Mouse (Mus musculus) kidney, postnatal 36 days (tissue): ENCODE measurements at regions not wholly inside any gene's neighbourhood (a gene's known extent, or its start where the extent isn't known, plus 50 kb on each side); places are given as distances from the start of the nearest gene placed in this dataset.

ENCODE experiments used
- DNase-seq, 2 experiments: peaks; one replicate each; pipeline ENCODE4 v3.0.0; 2021 to 2022; ENCODE audit warnings: mixed read lengths in 2 of 2

DNA sequence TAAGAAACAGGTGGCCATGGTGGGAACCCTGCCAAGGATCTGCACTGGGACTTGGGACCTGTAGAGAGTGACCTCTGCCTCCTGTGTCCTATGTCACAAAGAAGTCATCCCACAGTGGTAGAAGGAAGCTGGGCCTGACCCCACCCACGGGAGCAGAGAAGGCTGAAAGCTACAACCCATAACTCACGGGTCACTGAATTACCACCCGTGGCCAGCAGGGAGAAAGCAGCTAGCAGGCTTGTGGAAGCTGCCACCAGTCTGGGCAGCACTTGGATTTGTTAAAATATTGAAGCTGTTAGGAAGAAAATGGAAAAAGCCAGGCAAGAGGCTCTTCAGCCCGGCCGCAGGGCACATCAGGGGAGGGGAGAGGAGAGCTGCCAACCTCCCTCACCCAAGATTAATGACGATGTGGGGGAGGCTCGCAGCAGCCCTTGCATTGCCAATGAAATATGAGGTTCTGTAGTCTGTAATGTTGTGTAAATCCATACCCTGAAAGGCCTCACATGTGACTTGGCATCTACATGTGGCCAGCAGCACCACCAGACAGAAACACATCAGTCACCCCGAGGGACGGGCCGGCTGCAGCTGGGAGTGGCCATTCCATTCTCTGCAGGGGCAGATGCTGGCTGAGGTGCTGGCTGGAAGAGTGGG, 94.5 kb downstream of the Olfm1 start:
- DNase-seq: peak in 1 of 2 experiments; percentile 42

DNA sequence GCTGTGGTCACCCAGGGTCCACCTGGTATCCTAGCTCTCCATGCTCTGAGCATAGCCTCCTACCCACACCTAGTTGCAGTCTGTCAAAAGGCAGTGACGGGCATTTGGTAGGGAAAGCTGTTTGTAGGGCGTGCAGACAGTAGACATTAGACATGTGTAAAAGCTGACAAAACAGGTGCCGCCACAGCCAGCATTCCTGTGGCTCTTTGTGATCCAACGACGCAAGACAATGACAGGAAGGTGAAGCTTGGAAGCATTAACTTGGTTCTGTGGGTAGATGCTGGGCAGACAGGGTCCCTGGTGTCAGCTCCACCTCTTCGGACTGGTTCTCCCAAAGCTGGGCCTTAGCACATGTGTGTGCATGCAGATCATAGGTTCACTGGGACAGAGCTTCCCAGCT, 96.5 kb downstream of the Olfm1 start:
- no peak for DNase-seq

DNA sequence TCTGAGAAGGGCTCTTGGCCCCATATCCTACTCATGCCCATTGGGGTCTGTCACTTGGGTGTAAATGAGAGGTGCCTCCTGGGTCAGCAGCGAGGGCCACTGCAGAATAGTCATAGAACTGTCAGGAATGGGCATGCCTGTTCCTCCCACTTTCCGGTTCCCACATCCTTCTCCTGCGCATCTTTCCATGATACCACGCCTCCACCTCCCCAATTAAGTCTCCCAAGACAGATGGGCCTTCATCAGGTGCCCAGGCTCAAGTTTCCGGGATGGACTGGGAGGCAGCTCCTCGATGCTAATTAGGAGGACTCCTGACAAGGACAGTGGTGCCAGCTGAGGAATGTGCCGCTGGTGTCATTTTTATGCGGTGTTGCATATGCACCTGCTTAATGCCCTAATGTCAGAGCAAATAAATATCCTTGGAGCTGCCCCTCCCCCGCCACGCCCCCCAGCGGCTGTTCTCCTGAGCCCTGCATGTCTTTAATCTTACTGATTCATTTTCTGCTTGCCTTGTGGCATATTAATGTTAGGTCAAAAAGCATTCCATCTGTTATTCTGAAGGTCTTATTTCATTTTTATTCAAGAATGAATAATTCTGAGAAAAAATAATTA, 97.2 kb downstream of the Olfm1 start:
- DNase-seq: peak in 1 of 2 experiments; percentile 32

DNA sequence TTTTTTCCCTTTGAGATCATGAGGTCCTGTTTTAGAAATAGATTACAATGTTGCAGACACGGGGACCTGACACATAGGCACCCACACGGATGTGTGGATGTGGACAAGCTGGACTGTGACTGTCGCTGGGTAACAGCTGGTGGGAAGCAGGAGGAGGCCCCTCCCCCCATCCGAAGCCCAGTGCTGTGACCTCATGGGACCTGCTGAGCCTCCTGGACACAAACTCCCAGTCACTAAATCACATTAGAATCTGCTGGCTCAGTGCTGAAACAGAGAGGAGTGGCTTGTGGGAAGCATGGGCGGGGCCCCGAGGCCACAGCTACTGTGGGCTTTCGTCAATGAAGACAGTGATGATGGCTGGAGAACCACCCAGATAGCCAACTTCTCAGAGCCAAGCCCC, 101.7 kb downstream of the Olfm1 start:
- DNase-seq: peak; percentile 50 to 59

DNA sequence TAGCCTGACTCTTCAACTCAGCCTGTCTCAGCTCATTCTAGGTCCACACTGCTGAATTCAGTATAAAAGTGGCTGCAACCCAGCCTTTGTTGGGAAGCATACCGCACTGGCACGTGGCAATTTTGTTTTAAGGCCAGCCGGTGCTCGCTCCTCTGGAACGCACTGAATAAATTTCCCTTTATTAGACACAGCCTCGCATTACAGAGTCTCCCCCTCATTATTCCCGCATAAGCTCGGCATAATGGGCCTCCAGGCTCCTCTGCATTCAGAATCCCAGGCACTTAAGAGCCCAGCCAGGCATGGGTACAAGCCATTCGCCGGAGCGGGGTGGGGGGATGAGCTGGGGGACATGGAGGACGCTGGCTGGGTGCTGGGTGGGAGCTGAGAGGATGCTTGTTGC, 103.4 kb downstream of the Olfm1 start:
- peak in 1 of 2 experiments; percentile 3 for DNase-seq

DNA sequence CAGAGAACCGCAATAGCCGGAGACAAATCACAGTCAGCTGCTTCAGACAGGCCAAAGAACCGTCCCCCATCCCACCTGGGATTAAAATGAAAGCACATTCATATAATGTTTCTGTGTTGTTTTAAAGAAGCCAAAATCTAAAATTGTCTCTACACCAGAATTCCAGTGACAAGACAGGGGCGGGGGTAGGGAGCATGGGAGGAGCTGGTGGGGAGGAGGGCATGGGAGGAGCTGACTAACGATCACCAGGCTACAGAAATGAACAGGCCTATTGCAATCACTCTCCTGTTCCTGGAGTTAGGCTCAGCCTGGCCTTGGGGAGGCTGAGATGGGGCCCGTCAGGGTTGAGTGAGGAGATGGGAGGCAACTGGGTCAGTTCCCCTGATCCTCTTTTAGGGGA, 105.9 kb downstream of the Olfm1 start:
- DNase-seq: no peak

DNA sequence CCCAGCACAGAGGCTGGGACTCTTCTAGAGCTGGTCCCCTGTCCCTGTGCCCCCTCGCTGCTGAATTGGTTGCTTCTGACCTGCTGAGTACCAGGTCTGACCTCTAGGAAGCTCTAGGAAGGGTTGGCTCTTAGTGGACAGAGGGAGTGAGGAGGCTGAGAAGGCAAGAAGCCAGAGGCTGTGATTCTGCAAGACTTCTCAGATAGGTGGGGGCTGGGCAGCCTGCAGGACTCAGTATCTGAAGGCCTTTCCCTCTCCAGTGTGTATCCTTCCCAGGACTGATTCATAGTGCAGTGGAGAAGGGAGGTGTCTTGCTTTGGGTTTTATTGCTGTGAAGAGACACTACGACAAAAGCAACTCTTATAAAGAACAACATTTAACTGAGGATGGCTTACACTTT, 106.6 kb downstream of the Olfm1 start:
- no peak for DNase-seq

DNA sequence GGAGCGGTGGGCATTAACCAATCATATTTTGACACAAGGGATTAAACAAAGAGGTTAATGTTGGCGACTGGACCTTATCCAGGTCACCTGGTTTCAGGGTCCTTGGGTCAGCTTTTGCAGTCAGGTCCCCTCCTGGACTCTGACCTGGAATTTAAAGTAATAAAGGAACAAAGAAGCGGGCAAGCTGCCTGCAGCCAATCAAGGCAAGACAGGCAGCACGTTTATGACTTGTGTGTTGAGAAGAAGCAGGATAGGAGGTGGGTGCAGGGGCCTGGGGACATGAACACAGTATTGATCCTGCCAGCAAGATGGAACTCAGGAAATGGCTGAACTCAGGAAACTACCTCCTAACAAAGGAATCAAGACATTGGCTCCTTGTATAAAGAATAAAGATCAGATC, 108.5 kb downstream of the Olfm1 start:
- peak in 1 of 2 experiments; percentile 8 for DNase-seq

DNA sequence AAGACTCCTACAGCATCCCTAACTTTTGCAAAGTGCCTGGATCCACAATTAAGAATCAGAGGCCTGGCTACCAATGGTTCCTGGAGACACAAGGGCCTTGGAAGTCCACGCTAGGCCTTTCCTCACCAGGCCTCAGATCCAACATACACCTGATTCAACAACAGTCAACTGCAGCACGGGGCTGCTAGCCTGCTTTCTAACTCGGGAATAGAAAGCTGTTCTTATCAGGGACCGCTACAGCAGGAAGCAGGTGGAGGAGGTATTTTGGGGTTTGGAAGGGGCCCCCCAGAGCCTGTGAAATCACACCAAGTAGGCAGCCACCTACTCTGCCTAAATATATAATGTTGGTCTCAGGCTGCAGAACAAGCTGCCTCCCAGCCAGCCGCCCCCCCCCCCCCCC, 111.1 kb downstream of the Olfm1 start:
- DNase-seq: no peak

DNA sequence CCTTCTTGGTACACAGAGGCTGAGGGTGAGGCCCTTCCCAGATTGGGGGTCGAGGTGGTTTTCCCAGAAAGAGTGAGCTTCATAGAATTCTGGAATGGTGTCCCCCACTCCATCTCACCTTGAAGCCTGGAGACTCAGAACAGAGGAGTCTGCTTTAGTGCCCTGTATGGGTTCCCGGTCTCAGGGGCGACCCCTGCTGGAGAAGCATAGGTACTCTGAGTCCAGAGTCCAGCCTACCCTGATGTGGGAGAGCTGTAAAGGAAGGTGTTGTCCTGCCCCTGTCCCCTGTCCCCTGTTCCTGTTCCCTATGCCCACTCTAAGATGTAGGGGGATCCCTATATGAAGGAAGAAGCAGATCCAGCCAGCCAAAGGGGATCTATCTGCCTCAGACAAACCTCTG, 111.9 kb downstream of the Olfm1 start:
- DNase-seq: peak; percentile 42 to 76

DNA sequence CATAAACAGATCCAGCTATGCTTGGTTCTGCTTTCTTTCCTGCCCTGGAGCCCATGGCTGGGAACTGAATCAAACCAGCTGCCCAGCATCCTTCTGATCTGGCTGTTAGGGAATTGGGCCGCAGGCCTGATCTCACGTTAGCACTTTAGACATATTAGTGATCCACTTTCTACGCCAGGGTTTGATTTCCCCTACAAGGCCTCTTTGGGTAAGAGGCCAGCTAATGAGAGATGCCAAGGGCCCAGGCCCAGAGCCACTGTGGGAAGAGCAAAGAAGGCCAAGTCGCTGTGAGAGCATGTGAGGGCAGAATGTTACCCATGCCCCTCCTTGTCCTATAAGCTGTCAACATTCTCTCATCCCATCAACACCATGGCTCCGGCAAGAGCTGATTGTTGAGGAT, 116.3 kb downstream of the Olfm1 start:
- no peak for DNase-seq

DNA sequence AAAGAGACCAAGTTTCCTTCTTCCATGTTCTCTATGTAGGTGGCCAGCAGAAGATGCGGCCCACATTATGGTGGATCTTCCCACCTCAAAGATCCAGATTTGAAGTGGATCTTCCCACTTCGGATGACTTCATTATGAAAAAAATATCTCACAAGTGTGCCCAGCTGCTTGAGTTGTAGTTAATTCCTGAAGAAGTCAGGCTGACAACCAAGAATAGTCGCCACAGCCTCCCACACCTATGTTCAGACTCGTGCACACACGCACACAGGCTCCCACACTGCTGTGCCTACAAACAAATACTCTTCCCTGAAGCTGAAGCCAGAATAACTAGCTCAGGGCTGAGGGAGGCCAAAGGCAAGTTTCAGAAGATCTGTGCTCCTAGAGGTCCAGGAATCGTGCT, 119.4 kb downstream of the Olfm1 start:
- no peak for DNase-seq

DNA sequence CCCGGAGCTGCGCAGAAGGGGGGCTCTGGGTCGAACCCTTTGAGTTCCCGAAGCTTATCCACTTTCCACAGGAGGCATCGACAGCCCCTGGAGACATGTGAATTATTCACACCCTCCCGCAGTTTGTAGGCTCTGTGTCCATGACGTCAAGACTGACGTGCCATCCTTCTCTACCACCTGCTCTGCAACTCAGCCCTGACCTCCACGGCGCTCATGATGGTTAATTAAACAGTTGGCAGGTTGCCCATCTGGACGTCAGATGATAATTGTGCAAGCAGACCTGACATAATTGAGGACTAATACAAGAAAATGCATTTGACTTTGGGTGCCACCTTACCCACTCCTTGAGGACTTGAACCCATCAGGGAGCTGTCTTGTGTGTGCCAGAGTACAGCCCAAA, 121.1 kb upstream of the Ppp1r26 start:
- DNase-seq: no peak

DNA sequence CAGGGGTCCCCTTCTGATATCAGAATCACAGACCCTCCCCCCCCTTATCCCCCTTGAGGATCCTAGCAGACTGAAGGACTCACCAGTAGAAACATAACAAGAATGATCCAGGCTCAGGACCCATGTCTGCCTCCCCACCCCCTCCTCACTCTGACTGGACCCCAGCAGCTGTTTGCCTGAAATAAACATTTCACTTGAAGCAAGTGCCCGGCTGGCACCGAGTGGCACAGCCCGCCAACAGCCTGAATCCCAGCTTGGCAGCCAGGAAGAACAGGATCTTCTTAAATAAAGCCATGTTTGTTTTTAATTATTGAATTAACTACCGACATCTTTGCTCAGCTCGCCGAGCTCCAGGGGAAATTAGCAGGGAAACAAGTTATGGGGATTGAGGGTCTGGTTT, 120.5 kb upstream of the Ppp1r26 start:
- DNase-seq: no peak

DNA sequence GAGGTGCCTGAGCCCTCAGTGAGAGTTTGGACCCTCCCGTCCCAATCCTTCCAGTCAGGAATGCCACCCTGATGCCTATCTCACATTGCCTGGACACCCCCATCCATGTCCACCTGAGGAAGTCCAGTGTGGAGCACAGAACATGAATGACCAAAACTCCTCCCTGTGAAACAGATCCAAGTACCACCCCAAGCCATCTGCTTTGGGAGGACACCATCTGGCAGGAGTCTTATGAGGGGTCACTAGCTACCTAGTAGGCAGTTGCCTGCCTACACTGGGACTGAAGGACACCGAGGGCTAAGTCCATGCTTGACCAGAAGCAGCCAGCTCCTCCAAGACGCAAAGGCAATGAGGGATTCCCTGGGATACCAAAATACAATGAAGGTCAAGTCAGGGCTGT, 119.9 kb upstream of the Ppp1r26 start:
- no peak for DNase-seq

DNA sequence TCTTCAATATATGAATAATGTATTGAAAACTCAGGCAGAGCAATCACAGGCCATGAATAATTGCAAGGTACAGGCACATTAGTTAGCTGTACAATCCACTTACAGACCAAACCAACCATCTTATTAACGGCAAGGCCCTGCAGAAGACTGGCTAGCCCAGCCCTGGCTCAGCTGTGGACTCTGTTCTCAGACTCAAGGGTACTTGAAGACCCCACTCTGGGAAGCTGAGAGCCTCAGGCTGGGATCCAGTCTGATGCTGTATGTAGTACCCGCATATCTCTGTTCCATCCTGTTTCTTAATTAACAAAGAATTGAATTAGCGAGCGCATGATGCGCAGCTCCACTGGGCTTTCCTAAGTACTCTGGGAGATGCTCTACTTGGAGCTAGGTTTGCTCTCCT, 117.5 kb upstream of the Ppp1r26 start:
- no peak for DNase-seq

DNA sequence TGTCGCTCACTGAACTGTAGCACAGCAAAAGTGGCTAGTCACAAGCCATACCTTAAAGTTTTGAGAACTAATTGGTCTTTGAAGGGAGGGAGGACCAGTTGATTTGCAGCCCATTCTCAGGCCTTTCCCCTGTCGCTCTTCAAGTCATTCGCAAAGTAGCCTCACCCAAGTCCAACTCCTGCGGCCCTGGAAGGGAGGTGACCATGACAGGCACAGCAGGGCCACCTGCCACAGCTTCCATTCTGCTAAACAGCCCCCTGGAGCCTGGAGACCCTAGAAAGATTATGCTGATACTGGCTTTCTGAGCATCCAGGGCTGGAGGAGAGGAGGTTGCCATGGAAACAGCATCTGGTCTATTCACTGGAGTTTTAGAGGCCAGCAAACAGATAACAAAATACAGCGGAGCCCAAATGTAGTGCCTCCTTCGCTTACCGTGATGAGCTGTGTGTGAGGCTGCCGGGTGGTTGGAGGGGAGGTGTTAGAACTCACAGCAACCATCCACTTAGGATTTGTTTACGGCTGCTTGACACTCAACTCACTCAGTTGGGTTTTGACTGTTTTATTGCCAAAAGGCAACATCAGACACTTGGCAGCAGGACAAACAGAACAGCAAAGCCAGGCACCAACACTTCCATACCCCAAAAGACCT, 111.3 kb upstream of the Ppp1r26 start:
- no peak for DNase-seq

DNA sequence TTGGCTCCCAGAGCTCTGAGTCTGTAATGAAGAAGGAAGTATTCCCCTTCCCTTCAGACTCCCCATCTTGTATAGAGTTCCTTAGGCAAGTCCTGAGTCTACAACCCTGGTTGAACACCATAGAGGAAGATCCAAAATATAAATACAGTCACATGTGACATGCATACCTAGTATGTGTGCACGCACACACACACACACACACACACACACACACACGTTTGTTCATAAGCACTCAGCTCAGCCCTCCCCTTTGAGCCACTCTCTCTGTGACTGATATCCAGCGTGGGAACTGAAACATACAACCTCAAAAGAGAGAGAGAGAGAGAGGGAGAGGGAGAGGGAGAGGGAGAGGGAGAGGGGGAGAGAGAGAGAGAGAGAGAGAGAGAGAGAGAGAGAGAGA, 110.8 kb upstream of the Ppp1r26 start:
- no peak for DNase-seq

DNA sequence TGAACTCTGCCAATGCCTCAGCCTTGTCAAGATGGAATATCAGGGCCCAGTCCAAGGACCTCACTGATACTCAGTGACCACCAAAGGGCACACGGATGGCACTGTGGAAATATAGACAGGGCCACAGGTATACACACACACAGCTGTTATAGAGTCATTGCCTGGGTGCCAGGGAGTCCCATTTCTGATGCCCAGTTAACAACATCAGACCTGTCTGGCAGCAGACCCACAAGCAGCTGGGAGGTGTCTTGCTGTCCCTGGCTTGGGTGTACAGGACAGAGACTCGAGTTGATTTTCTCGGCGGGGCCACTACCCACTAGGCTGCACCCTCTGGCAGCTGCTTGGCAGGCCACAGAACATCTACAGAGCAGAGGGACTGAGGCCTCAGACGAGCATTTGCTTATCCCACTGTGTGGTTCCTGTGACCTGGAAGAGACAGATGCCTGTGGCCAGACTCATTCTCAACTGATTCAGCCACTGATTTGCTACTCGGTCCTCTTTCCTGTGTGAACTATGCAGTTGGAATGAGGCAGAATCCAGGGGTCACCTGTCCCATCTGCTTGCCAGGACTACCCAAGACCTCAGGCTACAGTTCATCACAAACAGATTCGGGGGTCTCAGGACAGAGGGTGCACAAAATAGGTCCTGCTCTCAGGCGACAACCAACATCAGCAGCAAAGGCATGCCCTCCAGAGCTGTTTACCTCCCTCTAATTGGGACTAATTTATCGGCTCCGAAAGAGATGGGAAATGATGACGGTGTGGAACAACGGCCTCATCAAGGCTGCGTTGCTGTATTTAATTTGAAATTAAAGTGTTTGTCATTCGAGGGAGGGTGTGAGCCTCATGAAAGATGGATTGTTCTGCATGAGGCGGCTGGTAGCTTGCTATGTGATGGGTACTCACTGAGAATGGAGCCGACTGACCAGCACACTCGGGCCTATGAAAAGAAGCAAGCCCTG, 110.0 kb upstream of the Ppp1r26 start:
- no peak for DNase-seq

DNA sequence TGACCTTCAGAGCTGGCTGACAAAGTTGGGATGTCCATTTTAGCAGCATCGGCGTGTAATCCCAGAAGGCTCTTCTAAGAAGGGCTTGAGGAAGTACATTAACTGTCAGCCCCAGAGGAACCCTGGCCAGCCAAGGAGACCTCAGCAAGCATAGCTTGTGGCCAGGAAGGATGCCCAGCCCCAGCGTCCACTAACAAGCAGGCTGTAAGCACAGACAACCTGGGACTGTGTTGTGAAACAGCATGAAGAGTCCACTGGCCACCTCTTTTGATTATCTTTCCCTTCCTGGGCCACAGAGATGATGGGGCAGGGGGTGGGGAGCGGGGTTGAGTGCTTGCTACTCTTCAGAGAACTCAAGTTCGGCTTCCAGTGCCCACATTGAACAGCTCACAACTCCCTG, 109.0 kb upstream of the Ppp1r26 start:
- DNase-seq: no peak

DNA sequence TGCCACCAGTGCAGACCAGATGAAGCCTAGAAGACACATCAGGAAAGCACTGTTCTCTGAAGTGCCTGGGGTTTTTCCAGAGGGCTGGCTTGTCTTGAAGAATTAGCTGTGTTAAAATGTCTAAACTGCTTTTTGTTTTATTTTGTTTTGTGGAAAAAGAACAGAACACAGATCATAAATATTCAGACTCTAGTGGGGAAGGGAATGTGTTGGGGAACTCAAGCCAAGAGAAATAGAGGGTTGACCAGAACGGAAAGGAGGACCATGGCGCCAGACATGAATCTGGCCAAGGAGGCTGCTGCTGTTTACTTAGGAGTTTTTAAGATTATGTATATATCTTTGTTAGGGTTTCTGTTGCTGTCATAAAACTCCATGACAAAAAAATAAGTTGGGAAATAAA, 105.3 kb upstream of the Ppp1r26 start:
- DNase-seq: peak; percentile 12 to 31

DNA sequence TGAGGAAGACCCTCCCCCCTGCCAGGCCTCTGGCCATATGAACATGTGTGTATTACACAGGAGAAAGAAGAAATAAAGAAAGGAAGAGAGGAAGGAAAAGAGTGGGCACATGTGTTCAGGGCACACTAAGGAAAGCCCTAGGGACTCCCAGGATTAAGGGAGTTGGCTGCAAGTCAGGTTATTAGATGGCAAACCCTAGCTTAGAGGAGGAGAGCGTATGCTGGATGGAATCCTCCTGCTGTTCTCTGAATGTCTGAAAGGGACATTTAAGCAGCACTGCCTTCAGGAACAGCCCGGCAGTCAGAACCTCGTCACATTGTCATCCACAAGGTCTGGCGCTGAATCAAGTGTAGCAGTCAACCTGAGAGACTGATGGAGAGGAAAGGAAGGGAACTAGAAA, 98.1 kb upstream of the Ppp1r26 start:
- DNase-seq: no peak

DNA sequence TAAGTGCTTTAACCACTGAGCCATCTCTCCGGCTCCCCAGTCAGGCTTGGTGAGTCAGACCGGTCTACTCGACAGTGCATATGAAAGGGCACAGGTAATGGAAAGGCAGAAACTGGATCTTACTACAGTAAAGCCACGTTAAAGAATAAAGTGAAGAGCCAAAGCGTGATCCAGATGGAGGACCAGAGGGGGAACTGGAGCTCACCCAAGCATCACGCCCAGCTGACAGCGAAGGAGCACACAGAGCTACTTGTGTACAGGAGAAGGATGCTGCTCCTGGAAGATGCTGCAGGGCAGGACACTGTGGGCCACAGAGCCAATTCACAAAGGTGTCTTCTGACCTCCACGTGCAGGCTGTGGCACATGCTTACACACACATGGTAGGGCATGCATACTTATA, 96.7 kb upstream of the Ppp1r26 start:
- no peak for DNase-seq
